Mouse (Mus musculus): ENCODE measurements around the gene Ddx59.

Ddx59 gene

GRCm38 (mm10) chr1:136414798-136415755 lies at the start of gene Ddx59:
Gene Ddx59 (plus strand): TSS chr1:136415271.
- DNase-seq = peak; percentile 96

DNA sequence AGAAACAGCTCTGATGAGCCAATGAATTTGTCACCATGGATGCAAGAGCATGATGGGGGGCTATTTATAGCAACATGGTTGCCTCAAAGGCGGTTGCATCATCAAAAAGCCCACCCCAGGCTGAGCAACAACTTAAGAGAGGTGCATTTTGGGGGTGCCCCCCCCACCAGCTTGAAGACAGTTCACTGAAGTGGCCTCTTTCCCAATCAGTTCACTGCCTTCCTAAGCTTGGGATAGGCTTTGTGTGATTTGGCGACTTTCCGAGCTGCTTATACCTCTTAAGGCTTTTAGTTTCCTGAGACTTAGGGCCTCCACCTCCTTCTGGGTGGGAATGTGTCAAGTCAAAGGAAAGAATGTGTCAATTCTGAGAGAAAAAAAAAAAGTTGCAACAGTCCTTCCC lies 49.1 kb upstream of the Ddx59 start:
- DNase-seq = no peak

DNA sequence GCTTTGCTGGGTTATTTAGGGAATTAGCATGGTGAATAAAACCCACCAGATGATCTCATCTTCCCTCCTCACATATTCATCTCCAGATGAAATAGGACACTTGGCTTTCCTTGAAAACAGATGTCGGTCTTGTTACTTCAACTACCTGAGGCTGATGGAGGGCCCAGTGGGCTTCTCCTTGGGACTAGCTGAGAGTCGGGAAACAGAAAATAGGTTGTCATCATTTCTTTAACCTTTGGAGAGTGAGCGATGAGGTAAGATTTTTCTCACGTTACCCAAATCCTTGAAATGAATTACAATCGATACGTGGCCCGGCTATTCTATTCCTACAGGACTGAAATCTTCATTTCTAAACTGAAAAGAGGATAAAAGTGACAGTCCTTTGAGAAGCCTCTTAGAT lies 35.8 kb upstream of the Ddx59 start:
- no peak for DNase-seq

- DNase-seq = no peak
These were observed 34.9 kb upstream of the Ddx59 start for GRCm38 (mm10) chr1:136380161-136380560.

DNA sequence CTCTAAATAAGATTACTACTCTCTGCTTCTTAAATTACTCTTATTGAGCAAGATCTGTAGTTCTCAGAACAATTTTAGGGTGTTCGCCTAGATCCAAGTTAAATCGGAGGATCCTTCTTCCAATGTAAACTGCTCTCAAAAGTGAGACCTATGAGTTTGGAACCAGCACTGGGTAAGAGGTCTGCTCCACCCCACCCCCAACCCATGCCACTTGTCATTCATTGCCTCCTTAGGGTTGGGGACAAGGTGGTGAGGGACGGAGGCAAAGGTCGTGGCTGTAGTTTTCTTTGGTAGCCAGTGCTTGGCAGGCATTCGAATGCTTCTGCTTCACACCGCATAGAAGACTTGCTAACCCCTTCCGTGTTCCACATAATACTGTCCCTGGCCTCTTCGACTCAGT lies 34.5 kb upstream of the Ddx59 start:
- no peak for DNase-seq

GRCm38 (mm10) chr1:136381169-136381568 lies 33.9 kb upstream of the Ddx59 start:
- peak; percentile 35 for DNase-seq

GRCm38 (mm10) chr1:136381583-136381982 lies 33.5 kb upstream of the Ddx59 start:
- no peak for DNase-seq

- DNase-seq = no peak
These were observed 28.2 kb upstream of the Ddx59 start for GRCm38 (mm10) chr1:136386914-136387313.

- DNase-seq = no peak
These were observed 20.6 kb upstream of the Ddx59 start for GRCm38 (mm10) chr1:136394506-136394905.

DNA sequence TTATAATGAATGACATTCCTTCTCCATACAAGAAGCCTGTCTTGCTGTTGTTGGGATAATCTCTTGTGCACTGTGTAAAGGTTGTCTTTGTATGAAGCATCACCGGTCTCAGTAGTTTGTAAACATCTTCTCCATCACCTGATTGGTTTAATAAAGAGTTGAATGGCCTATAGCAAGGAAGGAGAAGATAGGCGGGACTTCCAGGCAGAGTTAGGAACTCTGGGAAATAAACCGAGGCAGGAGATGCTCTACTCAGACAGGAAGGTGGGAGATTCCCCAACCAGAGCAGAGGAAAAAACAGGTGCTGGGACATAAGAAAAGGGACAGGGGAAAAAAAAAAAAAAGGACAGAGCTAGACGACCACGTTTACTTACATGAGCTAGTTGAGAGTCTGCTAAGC lies 20.0 kb upstream of the Ddx59 start:
- DNase-seq = no peak

- DNase-seq = no peak
These were observed 13.8 kb upstream of the Ddx59 start for GRCm38 (mm10) chr1:136401281-136401680.

- DNase-seq = no peak
These were observed 5.4 kb upstream of the Ddx59 start for GRCm38 (mm10) chr1:136409631-136410030.

GRCm38 (mm10) chr1:136415756-136416126 lies 670 bp downstream of the Ddx59 start:
- no peak for DNase-seq

GRCm38 (mm10) chr1:136418393-136418792 lies 3.3 kb downstream of the Ddx59 start:
- DNase-seq = no peak

GRCm38 (mm10) chr1:136427166-136427969 lies 12.3 kb downstream of the Ddx59 start:
- DNase-seq = no peak

- no peak for DNase-seq
These were observed 13.9 kb downstream of the Ddx59 start for GRCm38 (mm10) chr1:136428981-136429380.

GRCm38 (mm10) chr1:136430126-136430818 lies 15.2 kb downstream of the Ddx59 start:
- no peak for DNase-seq

- no peak for DNase-seq
These were observed 25.7 kb downstream of the Ddx59 start for GRCm38 (mm10) chr1:136440741-136441140.

DNA sequence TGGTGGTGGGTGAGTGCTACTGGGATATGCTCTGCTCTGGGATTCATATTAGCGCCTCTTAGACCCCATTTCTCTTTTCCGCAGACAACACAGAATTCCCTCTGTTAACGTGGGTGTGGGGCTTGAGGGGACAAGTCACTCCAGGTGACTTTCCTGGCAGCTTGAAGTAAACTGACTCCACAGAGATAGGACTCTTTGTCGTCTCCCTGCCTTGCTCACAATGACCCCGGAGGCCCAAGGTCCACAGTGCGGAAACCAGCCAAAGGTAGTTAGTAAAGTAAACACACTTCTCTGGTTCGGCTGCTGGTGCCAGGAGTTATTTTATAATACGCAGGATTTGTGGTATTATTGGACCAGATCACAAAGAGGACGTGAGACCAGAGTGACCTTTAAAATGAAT lies 27.7 kb downstream of the Ddx59 start:
- DNase-seq = no peak

DNA sequence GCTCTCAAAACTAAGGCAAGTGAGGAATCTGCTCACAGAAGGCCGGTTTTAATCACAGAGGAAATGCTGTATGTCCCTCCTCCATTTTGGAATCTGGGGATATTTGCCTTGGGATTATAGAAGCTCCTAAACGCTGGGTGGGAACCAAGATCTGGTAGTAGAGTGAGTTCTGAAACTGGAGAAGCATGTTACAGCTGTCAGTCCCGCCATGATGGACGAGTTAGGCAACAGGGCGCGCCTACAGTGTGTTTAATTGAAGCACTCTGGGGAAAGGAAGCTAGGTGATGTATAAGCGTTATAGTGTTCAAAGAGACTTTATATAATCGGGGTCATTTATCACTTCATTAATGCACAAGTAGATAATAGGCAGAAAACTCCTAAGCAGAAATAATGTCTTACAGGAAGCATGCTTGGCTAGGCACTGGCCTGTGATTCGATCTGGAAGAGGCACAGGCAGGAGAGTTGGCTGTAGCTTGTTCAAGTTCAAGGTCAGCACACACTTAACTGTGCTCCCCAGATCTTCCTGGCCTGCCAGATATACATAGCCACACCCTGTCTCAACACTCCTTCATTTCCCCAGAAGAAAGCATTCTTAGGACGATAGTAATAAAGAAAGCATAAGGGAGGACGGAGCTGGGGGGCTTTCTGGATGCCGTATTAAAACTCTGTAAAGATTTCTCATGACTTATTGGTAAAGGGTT lies 29.6 kb downstream of the Ddx59 start:
- DNase-seq = no peak

DNA sequence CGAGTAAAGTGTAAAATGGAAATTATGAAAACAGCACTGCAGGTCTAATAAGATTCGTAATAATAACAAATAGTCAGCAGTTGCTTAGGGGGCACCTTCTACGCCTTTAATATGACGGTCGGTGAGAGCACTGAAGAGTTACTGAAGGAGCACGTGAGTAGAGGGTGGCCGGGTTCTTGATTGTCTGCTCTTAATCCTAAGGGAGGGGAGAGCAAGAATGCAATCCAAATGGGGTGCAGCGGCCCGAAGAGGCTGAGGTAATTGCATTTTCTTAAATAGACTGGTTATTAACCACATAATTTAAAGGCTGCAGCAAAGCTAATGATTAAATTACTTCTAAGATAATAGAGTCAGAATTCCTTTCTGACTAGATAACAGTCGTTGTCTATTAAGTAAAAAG lies 31.9 kb downstream of the Ddx59 start:
- no peak for DNase-seq

DNA sequence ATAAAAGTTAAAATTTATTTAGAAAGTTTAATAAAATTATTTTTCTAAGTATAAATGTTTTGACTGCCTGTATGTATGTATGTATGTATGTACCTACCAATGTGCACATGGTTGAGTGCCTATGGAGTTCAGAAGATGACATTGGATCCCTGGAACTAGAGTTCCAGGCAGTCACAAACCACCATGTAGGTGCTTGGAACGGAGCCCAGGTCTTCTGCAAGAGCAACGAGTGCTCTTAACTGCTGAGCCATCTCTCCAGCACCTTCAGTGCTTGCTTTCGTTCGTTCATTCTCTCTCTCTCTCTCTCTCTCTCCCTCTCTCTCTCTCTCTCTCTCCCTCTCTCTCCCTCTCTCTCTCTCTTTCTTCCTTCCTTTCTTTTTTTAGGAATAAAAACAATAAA lies 32.3 kb downstream of the Ddx59 start:
- DNase-seq = no peak

- no peak for DNase-seq
These were observed 34.5 kb downstream of the Ddx59 start for GRCm38 (mm10) chr1:136449541-136449940.
